Mouse (Mus musculus) lung, postnatal 0 days (tissue): ENCODE measurements around the gene Cep128. TPM values are rescaled to one million over a fixed set of nuclear protein-coding genes. Genes with fewer than 3 reads are reported as not detected.

ENCODE experiments used
- ATAC-seq: fragments of 200-750 bp; cut with Nextera tagmentation; 2 replicates; pipeline ENCODE4 v1.8.0; 2017; ENCODE audit warnings: moderate library complexity
- DNase-seq: peaks from one replicate; pipeline ENCODE4 v3.0.0-alpha.2; 2016; ENCODE audit warnings: low spot score
- H3K27ac ChIP-seq: fragments of 300-500 bp; sonication (generic); 2 replicates; pipeline ENCODE4 v1.5.1; 2014; ENCODE audit warnings: antibody characterized with exemption, mild to moderate bottlenecking, low read length, mixed read lengths
- H3K27me3 ChIP-seq: fragments of 300-500 bp; sonication (generic); replicated peaks from 2 replicates; pipeline ENCODE4 v1.6.1; 2014; ENCODE audit warnings: low read length, mixed read lengths; ENCODE audit not compliant: insufficient read depth
- H3K36me3 ChIP-seq: fragments of 300-500 bp; sonication (generic); 2 replicates; pipeline ENCODE4 v1.6.1; 2014; ENCODE audit warnings: low read length, mixed read lengths; ENCODE audit not compliant: insufficient read depth
- H3K4me1 ChIP-seq: fragments of 300-500 bp; sonication (generic); 2 replicates; pipeline ENCODE4 v1.6.1; 2014; ENCODE audit warnings: antibody characterized with exemption, low read depth, low read length, mixed read lengths; ENCODE audit not compliant: insufficient read depth
- H3K4me2 ChIP-seq: fragments of 300-500 bp; sonication (generic); replicated peaks from 2 replicates; pipeline ENCODE4 v1.6.1; 2014; ENCODE audit warnings: low read depth, mild to moderate bottlenecking, low read length, moderate library complexity, mixed read lengths
- H3K4me3 ChIP-seq: fragments of 300-500 bp; sonication (generic); 2 replicates; pipeline ENCODE4 v1.5.1; 2014; ENCODE audit warnings: low read depth, low read length
- H3K9ac ChIP-seq: fragments of 300-500 bp; sonication (generic); replicated peaks from 2 replicates; pipeline ENCODE4 v1.6.1; 2014; ENCODE audit warnings: low read depth, mild to moderate bottlenecking
- H3K9me3 ChIP-seq: fragments of 300-500 bp; sonication (generic); 2 replicates; pipeline ENCODE4 v1.6.1; 2016; ENCODE audit warnings: low read length, mixed read lengths
- CTCF ChIP-seq: IDR thresholded peaks from 2 replicates; pipeline ENCODE4 v1.5.1; 2016; ENCODE audit warnings: antibody characterized with exemption, mild to moderate bottlenecking
- EP300 ChIP-seq: IDR thresholded peaks from 2 replicates; pipeline ENCODE4 v1.6.1; 2016; ENCODE audit warnings: antibody characterized with exemption, mild to moderate bottlenecking, control low read depth
- WGBS: fragments of 180-500 bp; shearing (Covaris S2); extraction: QIAGEN DNeasy Blood & Tissue Kit; methylation state at CpG from one replicate; pipeline ENCODE4 v1.1.7; 2014; 5-methylcytosine and 5-hydroxymethylcytosine counted together
- polyA plus RNA-seq: library from polyadenylated mRNA; unstranded; fragments of >200 nt; fragmentation: Nextera tagmentation; extraction: Ambion mirVana; gene quantifications from 2 replicates; pipeline ENCODE4 v1.2.1, GENCODE M21; 2015

Cep128 gene
- polyA plus RNA-seq, 1 experiment from 2014 or later: 2.4 TPM

- Histone ChIP-seq H3K27me3 (no peaks in the 10 kb centered on the region), H3K36me3 (no peaks in the 10 kb centered on the region), H3K4me1 (no peaks in the 10 kb centered on the region), H3K9ac (no peak overlapping the region), H3K9me3 (no peaks in the 10 kb centered on the region), H3K4me3 (no peak overlapping the region), H3K27ac (no peak overlapping the region), H3K4me2 (no peak overlapping the region)
- TF ChIP-seq CTCF: no peak
- no peak for TF ChIP-seq EP300
- ATAC-seq (no peak), DNase-seq (no peak)
- WGBS: 68% methylated on average over 3 of the region's 3 CpGs
Measured at GRCm38 (mm10) chr12:91205550-91205949, 178.7 kb downstream of the Cep128 start.

- DNase-seq (no peak), ATAC-seq (no peak)
- Histone ChIP-seq H3K9ac (no peak overlapping the region), H3K4me2 (no peak overlapping the region), H3K27ac (no peak overlapping the region), H3K36me3 (no peaks in the 10 kb centered on the region), H3K27me3 (no peaks in the 10 kb centered on the region), H3K9me3 (no peaks in the 10 kb centered on the region), H3K4me3 (no peak overlapping the region), H3K4me1 (no peaks in the 10 kb centered on the region)
- TF ChIP-seq EP300 (no peak), CTCF (no peak)
- 83% methylated on average over 3 of the region's 3 CpGs for WGBS
Measured at GRCm38 (mm10) chr12:91204330-91204729, 179.9 kb downstream of the Cep128 start.

GRCm38 (mm10) chr12:91202496-91202895, 181.7 kb downstream of the Cep128 start:
- Histone ChIP-seq H3K4me2 (no peak overlapping the region), H3K9me3 (no peaks in the 10 kb centered on the region), H3K27ac (no peak overlapping the region), H3K4me1 (no peaks in the 10 kb centered on the region), H3K27me3 (no peaks in the 10 kb centered on the region), H3K36me3 (no peaks in the 10 kb centered on the region), H3K4me3 (no peak overlapping the region), H3K9ac (no peak overlapping the region)
- no peak for TF ChIP-seq EP300
- TF ChIP-seq CTCF: no peak
- ATAC-seq (no peak), DNase-seq (no peak)
- WGBS: 84% methylated on average over 1 of the region's 1 CpGs

DNA sequence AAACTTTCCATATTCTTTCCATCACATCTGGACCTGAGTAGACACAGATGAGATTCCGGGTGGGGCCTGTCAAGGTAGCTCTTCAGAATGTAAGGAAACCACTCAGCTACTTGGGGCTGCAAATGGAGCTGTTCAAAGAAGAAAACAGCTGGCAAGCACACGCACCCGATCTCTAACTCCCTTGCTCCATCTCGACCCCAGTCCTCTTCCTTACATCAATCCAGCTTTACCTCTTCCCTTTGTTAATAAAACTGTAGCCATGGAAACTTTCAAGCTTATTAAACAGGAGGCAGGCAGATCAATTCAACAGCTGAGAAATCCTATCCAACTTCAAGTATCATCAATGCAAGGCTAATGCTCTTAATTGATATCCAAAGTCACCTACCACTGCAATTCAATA, 195.1 kb downstream of the Cep128 start:
- H3K4me2 ChIP-seq: no peak overlapping the region
- no peak for ATAC-seq

DNA sequence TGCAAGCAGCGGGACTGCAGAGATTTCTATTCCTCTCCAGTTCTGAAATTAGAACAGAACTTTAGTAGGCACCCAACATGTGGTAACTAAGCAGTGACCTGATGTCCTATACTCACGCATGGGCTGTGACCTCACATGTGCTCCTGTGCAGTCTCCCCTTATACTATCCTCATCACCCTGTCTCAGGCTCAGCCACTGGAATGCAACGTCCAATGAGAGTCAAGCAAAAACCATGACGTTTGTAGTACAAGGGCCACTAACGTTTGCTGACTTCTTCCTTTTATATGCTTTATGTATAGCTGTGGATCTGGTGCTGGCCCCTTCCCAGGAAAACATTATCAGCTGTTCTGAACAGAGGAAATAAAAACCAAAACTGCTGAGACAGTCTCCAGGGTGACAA, 198.6 kb downstream of the Cep128 start:
- Histone ChIP-seq H3K27me3 (no peaks in the 10 kb centered on the region), H3K4me2 (no peak overlapping the region), H3K4me1 (no peaks in the 10 kb centered on the region), H3K27ac (no peak overlapping the region), H3K4me3 (no peak overlapping the region), H3K9ac (no peak overlapping the region), H3K36me3 (no peaks in the 10 kb centered on the region), H3K9me3 (no peaks in the 10 kb centered on the region)
- ATAC-seq (no peak), DNase-seq (no peak)
- WGBS: 57% methylated on average over 5 of the region's 5 CpGs
- TF ChIP-seq CTCF (no peak), EP300 (no peak)

More for the DNA sequence above, 195.1 kb downstream of the Cep128 start:
- 69% methylated on average over 4 of the region's 4 CpGs for WGBS
- no peaks in the 10 kb centered on the region for H3K4me1 ChIP-seq
- no peaks in the 10 kb centered on the region for H3K9me3 ChIP-seq
- H3K27ac ChIP-seq: no peak overlapping the region
- TF ChIP-seq CTCF (no peak), EP300 (no peak)
- no peak for DNase-seq
- H3K27me3 ChIP-seq: no peaks in the 10 kb centered on the region
- H3K9ac ChIP-seq: no peak overlapping the region
- H3K4me3 ChIP-seq: no peak overlapping the region
- no peaks in the 10 kb centered on the region for H3K36me3 ChIP-seq

DNA sequence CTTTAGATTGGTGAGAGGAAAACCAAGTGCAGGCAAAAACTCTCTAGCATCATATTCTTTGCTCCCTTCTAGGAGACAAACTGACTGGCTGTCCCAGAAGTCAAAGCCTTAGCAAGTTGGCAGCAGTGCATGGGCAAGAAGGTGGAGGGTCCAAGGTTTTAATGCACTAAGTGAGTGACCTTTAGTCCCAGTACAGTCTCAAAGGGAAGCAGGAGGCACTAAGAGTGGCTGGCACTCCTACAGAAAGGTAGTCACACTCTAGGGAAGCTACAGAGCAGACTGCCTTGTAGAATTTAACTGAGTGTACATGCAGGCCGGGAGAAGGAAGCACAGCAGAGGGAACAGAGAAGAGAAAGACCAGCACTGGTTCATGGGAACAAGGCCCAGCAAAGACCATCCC, 199.6 kb downstream of the Cep128 start:
- Histone ChIP-seq H3K27me3 (no peaks in the 10 kb centered on the region), H3K27ac (no peak overlapping the region), H3K9me3 (no peaks in the 10 kb centered on the region), H3K4me2 (no peak overlapping the region), H3K36me3 (no peaks in the 10 kb centered on the region), H3K4me1 (no peaks in the 10 kb centered on the region), H3K9ac (no peak overlapping the region), H3K4me3 (no peak overlapping the region)
- ATAC-seq (no peak), DNase-seq (no peak)
- WGBS: 88% methylated on average over 1 of the region's 1 CpGs
- TF ChIP-seq EP300 (no peak), CTCF (no peak)

GRCm38 (mm10) chr12:91183928-91184327, 200.3 kb downstream of the Cep128 start:
- ATAC-seq (no peak), DNase-seq (no peak)
- Histone ChIP-seq H3K4me2 (no peak overlapping the region), H3K4me3 (no peak overlapping the region), H3K27ac (no peak overlapping the region), H3K36me3 (no peaks in the 10 kb centered on the region), H3K9me3 (no peaks in the 10 kb centered on the region), H3K9ac (no peak overlapping the region), H3K4me1 (no peaks in the 10 kb centered on the region), H3K27me3 (no peaks in the 10 kb centered on the region)
- WGBS: 60% methylated on average over 2 of the region's 2 CpGs
- no peak for TF ChIP-seq EP300
- no peak for TF ChIP-seq CTCF
